Mouse (Mus musculus) lung, postnatal 4 days (tissue): Measurements from ENCODE around the gene Cnbd2.

Experiments
- DNase-seq, 2 experiments: peaks; one replicate each; pipeline ENCODE4 v3.0.0; 2021

Cnbd2 gene

DNA sequence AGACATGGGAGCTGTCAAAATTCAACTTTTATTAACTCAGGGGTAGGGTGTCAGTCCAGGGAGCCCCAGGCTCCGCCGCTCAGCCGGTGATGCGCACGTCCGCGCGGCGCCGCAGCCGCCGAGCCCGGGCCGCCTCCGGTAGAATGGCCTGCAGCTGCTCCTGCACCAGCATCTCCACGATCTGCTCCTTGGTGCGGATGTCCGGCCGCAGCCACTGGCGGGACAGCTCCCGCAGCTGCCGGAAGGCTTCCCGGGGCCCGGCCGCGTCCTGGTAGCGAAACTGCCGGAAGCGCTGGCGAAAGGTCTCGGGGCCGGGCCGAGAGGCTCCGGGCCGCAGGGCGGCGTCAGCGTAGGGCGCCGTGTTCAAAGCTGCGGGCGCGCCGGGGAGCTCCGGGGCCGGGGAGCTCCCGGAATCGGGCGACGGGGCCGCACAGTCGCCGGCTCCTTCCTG is 233 bp upstream of the Cnbd2 start:
- DNase-seq, result peak; percentile 75 to 84

DNA sequence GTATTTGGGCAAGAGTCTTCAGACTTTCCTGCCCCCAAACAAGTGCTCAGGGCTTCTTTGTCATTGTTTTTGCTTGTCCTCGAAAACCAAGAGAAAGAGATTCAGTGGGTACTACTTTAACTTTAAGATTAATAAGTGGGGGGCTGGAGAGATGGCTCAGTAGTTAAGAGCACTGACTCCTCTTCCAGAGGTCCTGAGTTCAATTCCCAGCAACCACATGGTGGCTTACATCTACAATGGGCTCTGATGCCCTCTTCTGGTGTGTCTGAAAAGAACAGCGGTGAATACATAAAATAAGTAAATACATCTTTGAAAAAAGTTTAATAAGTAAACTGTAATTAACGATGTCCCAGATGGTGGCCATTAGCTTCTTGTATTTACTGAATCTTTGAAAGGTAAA is 1.1 kb downstream of the Cnbd2 start:
- DNase-seq, result no peak

DNA sequence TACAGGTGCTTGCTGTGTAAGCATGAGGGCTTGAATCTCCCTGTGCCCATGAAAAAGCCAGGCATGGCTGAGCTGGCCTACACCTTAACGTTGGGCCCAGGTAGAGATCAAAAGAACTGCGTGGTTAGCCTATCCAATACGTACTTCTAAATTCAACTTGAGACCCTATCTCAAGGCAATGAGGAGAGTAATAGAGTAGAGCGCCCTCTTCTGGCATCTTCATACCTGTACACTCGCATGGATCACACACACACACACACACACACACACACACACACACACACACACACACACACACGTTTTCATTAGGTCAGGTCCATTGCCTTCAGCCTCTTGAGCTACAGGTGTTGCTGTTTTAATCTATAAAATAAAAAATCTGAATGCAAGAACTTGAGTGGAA is 2.7 kb downstream of the Cnbd2 start:
- DNase-seq, result no peak

DNA sequence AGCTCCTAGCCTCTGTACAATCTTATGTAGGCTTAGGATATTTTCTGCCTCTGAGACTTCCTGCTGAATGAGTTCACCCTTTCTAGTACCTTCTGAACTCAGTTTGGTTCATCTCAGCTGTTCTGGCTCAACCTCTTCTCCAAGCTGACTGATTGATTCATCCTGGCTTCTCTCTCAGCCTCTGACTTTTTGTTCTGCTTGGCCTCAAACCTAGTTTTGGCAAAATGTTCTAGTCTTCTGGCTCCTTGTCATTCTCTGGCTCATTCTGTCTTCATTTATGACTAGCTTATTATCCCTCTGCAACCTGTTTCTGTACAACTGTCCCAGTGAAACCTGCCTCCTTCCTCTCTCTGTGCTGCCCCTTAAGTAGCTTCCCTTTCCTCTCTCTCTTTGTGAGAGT is 6.4 kb downstream of the Cnbd2 start:
- no peak for DNase-seq

DNA sequence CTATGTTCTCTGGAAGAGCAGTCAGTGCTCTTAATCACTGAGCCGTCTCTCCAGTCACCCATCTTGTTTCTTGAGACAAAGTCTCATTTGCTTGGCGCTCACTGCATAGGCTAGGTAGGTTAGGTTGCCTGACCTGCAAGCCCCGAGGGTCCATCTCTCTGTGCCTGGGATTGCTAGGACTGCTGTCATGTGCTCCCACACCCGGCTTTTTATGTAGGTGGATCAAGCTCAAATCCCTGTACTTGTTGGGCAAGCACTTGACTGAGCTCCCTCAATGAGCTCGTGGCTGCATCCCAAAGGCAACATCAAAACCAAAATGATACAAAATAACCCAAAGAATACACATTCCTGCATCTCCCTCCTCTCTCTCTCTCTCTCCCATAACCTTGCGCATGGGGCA is 9.4 kb downstream of the Cnbd2 start:
- no peak for DNase-seq

DNA sequence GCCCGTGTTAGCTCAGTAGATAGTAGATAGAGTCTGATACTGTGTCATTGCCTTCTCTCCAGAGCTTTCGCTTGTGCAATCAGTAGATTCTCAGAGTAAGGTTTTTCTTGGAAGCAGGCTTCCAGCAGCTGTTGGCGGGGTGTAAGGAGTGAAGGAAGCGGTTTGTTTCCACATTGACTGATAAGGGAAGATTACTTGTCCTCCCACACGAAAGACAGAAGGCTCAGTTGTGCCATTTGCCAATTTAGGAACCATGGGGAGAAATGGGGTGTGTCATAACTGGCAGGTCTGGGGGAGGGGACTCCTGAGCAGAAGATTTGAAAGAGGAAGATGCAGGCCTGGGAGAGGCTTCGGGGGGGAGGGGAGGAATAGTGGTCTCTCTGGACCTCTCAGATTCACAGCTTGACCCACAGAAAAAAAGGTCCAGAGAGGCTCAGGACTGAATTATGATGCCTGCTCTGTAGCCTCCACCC is 12.1 kb downstream of the Cnbd2 start:
- peak; percentile 56 to 58 for DNase-seq

DNA sequence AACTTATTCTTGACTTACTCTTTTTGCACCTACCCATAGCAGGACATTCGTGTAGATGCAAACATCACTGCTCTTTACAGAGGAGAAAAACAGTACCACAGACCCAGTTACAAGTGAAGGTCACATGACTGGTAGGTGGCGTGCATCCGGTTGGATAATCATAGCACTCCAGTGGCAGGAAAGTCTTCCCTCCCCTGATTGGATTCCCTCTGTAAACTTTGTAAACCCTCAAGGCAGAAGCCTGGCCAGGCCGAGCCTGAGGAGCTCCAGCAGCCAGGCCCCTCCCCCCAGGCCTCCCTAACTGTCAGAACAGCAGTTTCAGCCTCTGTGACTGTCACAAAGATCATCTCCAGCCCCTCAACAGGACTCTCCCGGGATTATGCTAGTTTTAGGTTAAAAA is 12.6 kb downstream of the Cnbd2 start:
- peak; percentile 75 to 86 for DNase-seq

DNA sequence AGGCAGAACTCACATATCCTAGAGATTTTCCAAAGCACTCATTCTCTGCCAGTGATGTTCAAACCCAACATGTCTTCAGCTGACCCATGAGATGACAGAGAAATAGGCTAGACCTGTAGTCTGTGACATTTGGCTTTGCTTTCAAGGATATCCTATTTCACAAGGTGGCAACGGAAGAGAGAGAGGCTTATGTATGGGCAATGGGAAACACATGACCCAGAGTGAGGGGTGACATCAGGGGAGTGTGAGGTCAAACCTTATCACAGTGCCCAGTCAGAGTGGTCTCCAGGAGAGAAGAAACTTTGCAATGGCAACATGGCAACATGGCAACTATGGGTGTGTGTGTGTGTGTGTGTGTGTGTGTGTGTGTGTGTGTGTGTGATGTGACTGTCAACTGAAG is 18.6 kb downstream of the Cnbd2 start:
- no peak for DNase-seq

DNA sequence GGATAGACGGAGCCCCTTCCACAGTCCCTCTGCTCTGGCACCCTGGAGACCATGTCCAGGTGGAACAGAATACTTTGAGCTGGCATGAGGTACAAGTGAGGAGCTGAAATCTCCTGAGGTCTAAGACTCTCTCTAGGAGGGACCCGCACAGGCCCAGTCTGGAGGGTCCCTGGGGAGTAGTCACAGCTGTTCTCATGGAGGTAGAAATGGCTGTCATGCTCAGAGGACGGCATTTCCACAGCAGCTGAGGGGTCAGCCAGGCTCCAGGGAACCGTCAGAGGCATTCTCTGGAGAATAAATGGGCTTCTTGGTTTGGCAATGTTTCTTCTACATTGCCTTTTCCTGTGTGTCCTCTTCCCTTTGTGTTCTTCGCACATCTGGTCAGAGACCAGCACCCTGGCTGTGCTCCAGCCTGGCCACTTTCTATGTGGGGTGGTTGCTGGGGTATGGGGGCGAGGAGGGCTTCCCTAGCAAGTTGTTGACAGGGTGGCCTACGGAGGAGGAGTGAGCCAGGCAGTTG is 19.4 kb downstream of the Cnbd2 start:
- peak in 1 of 2 experiments; percentile 42 for DNase-seq

DNA sequence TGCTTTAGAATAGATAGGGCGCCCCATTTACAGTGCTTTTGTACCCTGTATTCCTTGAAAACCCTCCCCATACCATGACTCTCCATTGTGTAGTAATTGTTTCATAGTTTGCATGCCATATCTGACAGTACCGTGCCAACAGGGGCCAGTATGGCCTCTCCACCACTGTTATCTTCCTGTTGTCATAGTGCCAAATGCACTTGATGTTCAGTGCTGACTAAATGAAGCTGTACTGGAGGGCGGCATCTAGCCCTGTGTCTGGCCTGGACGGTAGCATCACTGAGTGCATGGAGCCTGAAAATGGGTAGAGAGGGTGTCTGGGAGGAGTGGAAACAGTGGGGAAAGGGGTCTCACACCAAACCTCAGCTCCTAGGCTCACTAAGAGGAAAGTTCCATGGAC is 28.0 kb downstream of the Cnbd2 start:
- DNase-seq, result no peak

DNA sequence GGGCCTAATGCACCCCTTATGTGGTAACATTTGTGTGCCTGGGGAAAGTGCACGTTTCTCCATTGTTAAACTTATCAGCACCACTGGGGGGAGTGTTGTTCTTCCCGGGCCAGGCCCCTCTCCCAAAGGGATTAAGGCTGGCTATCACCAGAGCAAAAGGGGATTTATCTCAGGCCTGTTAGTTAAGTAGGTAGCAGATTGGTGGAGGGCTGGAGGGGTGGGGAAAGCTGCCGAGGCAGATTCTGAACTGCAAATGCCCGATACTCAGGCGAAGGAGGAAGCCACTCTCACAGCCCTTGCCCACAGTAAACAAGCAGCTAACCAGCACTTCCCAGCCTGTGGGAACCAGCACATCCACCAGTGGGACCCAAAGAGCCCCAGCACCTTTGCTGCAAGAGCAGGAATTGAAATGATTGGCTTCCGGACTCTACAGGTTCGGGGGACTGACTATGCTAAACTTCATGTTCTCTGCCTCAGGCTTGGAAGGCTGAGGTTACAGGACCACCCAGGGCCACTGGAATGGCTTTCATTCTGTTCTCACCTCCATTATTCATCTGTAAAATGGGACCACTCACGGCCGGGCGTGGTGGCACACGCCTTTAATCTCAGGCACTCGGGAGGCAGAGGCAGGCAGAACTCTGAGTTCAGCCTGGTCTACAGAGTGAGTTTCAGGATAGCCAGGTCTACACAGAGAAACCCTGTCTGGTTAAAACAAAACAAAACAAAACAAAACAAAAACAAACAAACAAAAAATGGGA is 32.9 kb downstream of the Cnbd2 start:
- peak; percentile 33 to 43 for DNase-seq

DNA sequence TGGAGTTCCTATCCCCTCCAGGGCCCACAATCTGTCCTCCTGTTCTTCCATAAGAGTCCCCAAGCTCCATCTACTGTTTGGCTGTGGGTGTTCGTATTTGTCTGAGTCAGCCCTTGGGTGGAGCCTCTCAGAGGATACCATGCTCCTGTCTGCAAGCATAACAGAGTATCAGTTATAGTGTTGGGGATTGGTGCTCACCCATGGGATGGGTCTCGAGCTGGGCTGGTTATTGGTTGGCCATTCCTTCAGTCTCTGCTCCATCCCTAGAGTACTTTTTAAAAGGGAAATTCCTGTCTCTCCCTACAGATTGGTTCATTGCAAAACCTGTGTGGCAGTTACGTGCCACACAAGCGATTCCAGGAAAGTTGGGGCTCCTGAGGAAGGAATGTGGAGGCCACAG is 36.7 kb downstream of the Cnbd2 start:
- DNase-seq, result no peak

DNA sequence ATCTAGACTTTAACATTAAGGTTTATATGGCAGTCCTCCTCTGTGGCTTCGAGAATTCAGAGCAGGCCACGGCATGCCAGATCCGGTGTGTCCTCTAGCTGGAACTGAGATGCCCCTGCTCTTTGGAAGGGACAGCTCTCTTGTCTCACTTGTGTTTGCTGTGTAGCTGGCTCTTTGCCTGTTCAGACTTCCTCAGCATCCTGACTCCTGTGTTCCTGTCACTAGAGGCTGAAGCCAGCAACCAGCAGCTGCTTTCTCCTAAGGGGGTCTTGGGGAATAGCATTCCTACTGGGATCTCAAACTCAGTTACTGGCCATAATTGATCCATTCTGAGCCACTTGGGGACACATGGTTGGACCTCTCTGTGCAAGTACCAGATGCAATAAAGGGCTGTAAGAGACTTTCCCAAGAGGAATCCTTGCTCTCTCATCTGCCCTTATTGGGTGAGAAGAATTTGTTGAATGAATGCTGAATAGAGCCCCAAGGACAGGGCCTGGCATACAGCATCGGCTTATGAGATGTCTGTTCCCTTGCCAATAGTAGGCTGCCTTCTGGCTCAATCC is 37.3 kb downstream of the Cnbd2 start:
- DNase-seq, result no peak

DNA sequence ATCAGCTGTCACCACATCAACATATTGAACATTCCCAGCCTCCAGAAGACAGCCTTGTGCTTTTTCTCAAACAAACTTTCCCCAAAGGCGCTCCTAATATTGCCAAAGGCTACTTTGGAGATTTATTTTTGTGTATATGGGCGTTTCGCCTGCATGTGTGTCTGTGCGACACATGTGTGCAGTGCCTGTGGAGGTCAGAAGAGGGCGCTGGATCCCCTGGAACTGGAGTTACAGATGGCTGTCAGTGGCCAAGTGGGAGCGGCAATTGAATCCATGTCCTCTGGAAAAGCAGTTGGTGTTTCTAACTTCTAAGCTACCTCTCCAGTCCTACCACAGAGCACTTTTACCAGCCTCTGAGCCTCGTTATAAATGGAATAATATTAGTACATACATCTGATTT is 39.1 kb downstream of the Cnbd2 start:
- DNase-seq, result peak in 1 of 2 experiments; percentile 14

DNA sequence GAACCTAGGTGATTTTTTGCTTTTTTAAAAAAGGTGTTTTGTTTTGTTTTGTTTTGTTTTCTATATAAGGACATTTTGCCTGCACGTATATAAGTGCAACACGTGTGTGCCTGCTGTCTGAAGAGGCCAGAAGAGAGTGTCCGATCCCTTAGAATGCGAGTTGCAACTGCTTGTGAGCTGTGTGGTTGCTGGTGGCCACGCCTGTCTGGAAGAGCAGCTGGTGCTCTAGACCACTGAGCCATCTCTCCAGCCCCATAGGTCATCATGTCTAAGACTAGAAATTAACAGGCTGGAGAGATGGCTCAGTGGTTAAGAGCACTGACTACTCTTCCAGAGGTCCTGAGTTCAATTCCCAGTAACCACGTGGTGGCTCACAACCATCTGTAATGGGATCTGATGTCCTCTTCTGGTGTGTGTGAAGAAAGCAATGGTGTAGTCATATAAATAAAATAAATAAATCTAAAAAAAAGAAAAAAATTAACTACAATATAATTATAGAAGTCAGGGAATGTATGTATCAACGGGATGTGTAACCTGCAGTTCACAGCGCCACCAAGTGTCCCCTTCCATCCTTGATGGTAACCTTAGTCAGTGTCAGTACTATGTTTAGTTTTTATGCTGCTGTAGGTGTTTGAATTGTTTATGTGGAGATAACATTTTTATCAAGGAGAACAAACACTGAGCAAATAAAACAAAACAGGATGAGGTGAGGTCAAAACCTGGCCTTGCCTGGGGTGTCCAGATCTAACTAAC is 40.5 kb downstream of the Cnbd2 start:
- no peak for DNase-seq

DNA sequence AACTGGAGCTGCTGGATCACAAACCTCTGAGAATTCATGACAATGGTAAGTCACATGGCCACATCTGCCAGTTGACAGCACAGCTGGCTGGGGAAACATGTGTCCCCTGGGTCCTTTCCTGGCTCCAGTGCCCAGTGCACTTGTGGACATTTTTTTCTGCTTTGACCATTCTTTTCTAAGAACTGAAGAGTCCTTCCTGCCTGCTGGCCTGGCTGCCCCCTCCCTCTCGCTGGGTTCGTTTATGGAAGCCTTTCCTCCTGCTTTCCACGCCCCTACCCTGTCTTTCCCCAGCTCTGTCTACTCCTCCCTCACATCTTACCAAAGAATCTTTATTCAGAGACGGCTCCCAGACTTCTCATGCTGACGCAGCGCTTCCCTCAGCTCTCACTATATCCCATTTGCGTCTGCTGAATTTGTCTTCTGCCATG is 41.2 kb downstream of the Cnbd2 start:
- DNase-seq, result peak; percentile 48 to 68

DNA sequence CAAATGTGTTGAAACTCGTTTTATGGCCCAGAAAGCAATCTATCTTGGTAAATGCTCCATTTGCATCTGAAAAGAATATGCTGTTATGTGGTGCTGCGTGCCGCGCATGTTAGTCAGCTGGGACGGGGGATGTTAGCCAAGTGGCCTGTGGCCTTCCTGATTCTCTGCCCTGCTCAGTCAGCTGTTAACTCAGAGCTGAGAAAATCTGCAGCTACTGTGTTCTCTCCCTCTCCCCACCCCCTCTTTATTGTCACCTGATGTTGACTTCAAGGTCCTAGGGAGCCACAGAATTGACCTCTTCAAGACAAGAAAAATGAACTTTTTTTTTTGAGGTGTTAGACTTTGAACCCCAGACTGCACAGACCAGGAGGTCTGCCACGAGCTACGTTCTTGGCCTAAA is 43.9 kb downstream of the Cnbd2 start:
- DNase-seq, result peak; percentile 15 to 57

DNA sequence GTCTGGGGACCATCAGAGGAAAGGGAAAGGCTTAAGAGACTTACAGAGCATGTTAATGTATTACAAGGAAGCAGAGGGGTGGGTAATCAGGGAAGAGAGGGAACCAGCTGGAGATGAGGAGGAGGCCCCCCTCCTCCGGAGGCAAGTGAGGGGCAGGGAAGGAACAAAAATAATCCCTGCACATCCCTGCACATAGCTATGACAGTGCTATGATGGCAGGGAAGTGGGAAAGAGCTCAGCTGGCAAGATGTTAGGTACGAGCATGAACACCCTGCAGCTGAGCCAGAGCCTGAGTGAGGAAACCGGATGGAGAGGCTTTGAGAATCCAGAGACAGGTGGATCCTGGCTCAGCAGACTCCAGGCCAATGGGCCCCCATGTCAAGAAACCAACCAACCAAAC is 56.4 kb downstream of the Cnbd2 start:
- no peak for DNase-seq

DNA sequence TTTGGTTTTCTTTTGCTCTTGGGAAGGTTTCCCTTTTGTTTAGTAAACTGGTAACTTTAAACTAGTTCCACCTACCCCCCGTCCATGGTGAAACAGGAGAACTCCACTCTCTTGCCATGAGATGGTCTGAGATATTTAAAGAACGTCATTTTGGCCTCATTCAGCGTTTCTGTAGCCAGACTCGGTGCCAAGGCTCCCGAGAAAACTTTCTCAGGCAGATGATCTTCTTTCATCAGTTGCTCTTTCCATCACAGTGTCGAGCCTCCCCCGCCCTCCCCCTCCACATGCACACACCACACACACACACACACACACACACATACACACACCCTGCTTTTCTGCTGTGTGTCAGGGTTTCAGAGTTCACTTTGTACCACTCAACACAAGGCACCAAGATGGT is 58.8 kb downstream of the Cnbd2 start:
- no peak for DNase-seq

DNA sequence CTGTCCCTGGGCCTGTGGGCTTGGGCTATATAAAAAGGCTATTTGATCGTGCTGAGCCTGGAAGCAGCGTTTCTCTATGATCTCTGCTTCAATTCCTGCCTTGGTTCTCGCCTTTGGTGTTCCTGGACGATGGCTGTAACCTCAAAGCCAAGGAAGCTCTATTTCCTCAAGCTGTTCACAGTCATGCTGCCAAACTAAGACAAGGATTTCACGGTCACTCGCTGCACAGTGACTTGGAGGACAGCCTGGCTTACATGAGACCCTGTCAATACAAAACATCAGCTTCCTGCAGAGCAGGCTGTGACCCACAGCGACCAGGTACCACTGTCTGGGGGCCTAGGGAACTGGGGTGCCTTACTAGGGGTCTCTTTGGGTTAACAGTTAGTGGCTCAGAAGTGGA is 64.9 kb downstream of the Cnbd2 start:
- DNase-seq, result no peak

DNA sequence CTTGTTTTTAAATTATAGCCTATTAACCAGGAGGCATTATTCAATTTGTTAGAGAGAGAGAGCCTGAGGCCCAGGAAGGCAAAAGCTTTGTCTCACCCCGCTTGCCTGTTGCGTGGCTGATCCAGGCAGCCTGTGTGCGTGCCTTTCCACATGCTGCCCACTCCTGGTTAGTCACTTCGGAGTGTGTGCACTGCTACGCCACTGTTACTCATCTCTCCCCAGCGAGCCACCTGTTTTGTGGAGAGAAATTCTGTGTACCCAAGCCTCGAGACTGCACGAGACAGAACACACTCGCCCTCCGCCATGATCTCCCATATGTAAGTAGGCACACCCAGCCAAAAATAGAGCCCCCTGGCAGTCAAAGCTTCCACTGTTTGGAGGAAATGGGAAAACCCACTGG is 67.8 kb downstream of the Cnbd2 start:
- no peak for DNase-seq

DNA sequence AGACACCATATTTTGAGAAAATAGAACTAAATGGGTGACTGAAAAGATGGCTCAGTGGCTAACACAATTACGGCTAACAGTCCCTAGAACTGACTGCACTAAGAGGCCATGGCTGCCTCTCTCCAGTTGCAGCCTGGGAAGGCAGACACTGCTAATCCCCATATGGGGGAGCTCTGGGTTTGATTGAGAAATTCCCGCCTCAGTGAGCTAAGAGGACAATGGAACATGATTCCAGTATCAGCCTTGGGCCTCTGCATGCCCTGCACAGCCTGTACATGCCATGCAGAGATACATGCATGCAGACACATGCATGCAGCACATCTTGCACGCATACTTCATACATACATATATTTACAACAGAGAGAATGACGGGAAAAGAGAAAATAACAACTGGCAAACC is 69.3 kb downstream of the Cnbd2 start:
- no peak for DNase-seq

DNA sequence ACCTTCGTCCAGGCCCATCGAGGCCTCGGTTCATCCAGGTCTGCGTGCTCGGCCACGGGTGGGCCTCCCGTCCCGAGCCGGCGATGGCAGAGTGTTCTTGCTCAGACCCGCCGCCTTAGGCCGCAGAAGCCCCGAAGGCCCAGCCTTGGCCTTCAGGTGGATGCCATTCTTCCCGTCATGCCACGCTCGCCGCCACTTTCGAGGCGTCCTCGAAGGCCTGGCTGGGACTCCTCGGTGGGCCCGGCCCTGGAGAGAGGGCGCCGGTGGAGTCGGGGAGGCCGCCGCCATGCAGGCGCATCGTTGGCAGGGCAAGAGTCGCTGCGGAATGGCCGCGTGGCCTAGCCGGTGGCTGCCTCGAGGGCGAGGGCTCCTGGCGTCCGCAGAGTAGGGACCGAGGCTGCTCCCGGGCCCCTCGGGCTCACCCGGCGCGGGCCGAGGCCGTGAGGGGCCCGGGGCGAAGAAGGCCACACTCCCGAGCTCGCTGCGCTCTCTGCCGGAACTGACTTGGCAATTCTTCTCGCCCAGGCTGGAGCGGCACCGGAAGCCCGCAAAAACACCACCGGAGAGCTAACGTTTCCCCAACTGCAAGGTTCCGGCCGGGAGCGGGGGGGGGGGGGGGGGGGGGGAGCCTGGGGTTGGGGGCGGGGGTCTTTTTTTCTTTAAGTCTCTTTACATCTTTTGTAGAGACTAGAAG is 80.5 kb downstream of the Cnbd2 start:
- DNase-seq, result peak; percentile 84 to 89
